Mouse (Mus musculus) retina, embryonic 14.5 days (tissue): Measurements from ENCODE around the gene Adra1b.

Experiments used
- DNase-seq: peaks from one replicate; pipeline ENCODE4 v3.0.0-alpha.2; 2015; ENCODE audit warnings: low spot score

Gene Adra1b

GRCm38 (mm10) chr11:43820552-43821460, 80.2 kb downstream of the Adra1b start:
- no peak for DNase-seq

GRCm38 (mm10) chr11:43817368-43817923, 83.6 kb downstream of the Adra1b start:
- DNase-seq: peak; percentile 40

- DNase-seq: no peak
Observed at GRCm38 (mm10) chr11:43812535-43812934, 88.5 kb downstream of the Adra1b start.

- DNase-seq: no peak
Observed at GRCm38 (mm10) chr11:43807732-43808131, 93.3 kb downstream of the Adra1b start.

GRCm38 (mm10) chr11:43795992-43796391, 105.0 kb downstream of the Adra1b start:
- peak; percentile 45 for DNase-seq

- no peak for DNase-seq
Observed at GRCm38 (mm10) chr11:43790446-43790845, 110.6 kb downstream of the Adra1b start.

- peak; percentile 86 for DNase-seq
Observed at GRCm38 (mm10) chr11:43783772-43784171, 117.2 kb downstream of the Adra1b start.

GRCm38 (mm10) chr11:43783106-43783505, 117.9 kb downstream of the Adra1b start:
- no peak for DNase-seq

- DNase-seq: no peak
Observed at GRCm38 (mm10) chr11:43779551-43779950, 121.5 kb downstream of the Adra1b start.

GRCm38 (mm10) chr11:43776324-43776694, 124.7 kb downstream of the Adra1b start:
- no peak for DNase-seq

- DNase-seq: peak; percentile 59
Observed at GRCm38 (mm10) chr11:43775469-43776323, 125.3 kb downstream of the Adra1b start.

- DNase-seq: no peak
Observed at GRCm38 (mm10) chr11:43773725-43774124, 127.3 kb downstream of the Adra1b start.

GRCm38 (mm10) chr11:43770110-43770509, 130.9 kb downstream of the Adra1b start:
- DNase-seq: no peak

GRCm38 (mm10) chr11:43767749-43768148, 133.3 kb downstream of the Adra1b start:
- DNase-seq: no peak

- DNase-seq: peak; percentile 93
Observed at GRCm38 (mm10) chr11:43766922-43767648, 133.9 kb downstream of the Adra1b start.

- no peak for DNase-seq
Observed at GRCm38 (mm10) chr11:43758436-43758835, 142.6 kb downstream of the Adra1b start.

GRCm38 (mm10) chr11:43755411-43755810, 145.6 kb downstream of the Adra1b start:
- no peak for DNase-seq

- no peak for DNase-seq
Observed at GRCm38 (mm10) chr11:43754568-43754967, 146.4 kb downstream of the Adra1b start.

- DNase-seq: peak; percentile 18
Observed at GRCm38 (mm10) chr11:43751542-43751941, 149.5 kb downstream of the Adra1b start.

GRCm38 (mm10) chr11:43747233-43748226, 153.5 kb downstream of the Adra1b start, which contains the start of gene Ttc1:
Gene Ttc1, minus strand, starts transcription at chr11:43748008.
- DNase-seq: peak; percentile 100
